8 mouse cellular contexts compared by ENCODE assay signal in genomic region chr17:56613236-56613844, GRCm38 (mm10). TPM values are rescaled to one million over a fixed set of nuclear protein-coding genes. Genes with fewer than 3 reads are reported as not detected.
DNase-seq lines count a peak whose midpoint lies in the region; ATAC-seq lines count a peak whose summit lies in the region.

Gene Rpl36, plus strand, starts transcription at chr17:56613416.

- peak within 1 kb of the TSS; percentile 91 for H3K27ac ChIP-seq in hindbrain, embryonic 14.5 days

- H3K4me3 ChIP-seq in hindbrain, embryonic 14.5 days (replicated peaks; ENCODE audit: low read length): peak within 1 kb of the TSS; percentile 74

- H3K9ac ChIP-seq in hindbrain, embryonic 14.5 days: peak within 1 kb of the TSS; percentile 69

- no peaks in the 10 kb centered on the region for H3K27me3 ChIP-seq in hindbrain, embryonic 14.5 days (ENCODE audit: control insufficient read depth, insufficient read depth, low read length)

- DNase-seq in NIH3T3 (ENCODE audit: low read depth): peak; percentile 98
- peak; percentile 99 for DNase-seq in cerebellum, postnatal 14 days
- DNase-seq in frontal cortex, postnatal 25 days (ENCODE audit: low spot score in 2 of 2): peak; percentile 96 to 98
- peak; percentile 98 for DNase-seq in hindbrain, embryonic 14.5 days (ENCODE audit: low spot score)
- DNase-seq in layer of hippocampus, postnatal 36 days: peak; percentile 95 to 96
- DNase-seq in lung, postnatal 36 days: peak; percentile 98
- DNase-seq in retina, postnatal 1 day: peak; percentile 96
- DNase-seq in urinary bladder, adult 18-20 months (ENCODE audit: low spot score in 2 of 2): peak; percentile 93 to 96

- under 1% methylated on average over 52 of the region's 52 CpGs for WGBS in hindbrain, embryonic 14.5 days

- peaks cover 24% of the 10 kb centered on the region for H3K4me1 ChIP-seq in hindbrain, embryonic 14.5 days (replicated peaks; ENCODE audit: control insufficient read depth, insufficient read depth, low read length)

- no peaks in the 10 kb centered on the region for H3K9me3 ChIP-seq in hindbrain, embryonic 14.5 days (ENCODE audit: control insufficient read depth, low read length)

- peak; percentile 74 for ATAC-seq in hindbrain, embryonic 14.5 days (ENCODE audit: low FRiP score)

- peak within 1 kb of the TSS; percentile 60 for H3K4me2 ChIP-seq in hindbrain, embryonic 14.5 days (replicated peaks)

- H3K36me3 ChIP-seq in hindbrain, embryonic 14.5 days (replicated peaks; ENCODE audit: control insufficient read depth, insufficient read depth): peaks cover 39% of the 10 kb centered on the region

RNA-seq across cellular contexts. Expression of gene Rpl36, which starts in this region (rescaled TPM):
- polyA plus RNA-seq in hindbrain, embryonic 14.5 days (2014; fragmentation: Nextera tagmentation; extraction: Ambion mirVana): 1,005 and 1,263 TPM in 2 replicates
- 100 to 1,000 TPM; 358 to 400 TPM for total RNA-seq in layer of hippocampus, postnatal 36 days (2021)

Comparison
In these comparisons a context has a peak if more than half of its experiments do, and no peak if none do; other contexts are left out.
1. Peak in every context shown above with its lines: DNase-seq, ATAC-seq, H3K4me3 ChIP-seq and H3K27ac ChIP-seq.